Mouse (Mus musculus): ENCODE data around the gene Prss32.

Prss32 gene

GRCm38 (mm10) chr17:23843812-23844273 is at the start of gene Prss32, which contains the start of gene Prss41:
TSS of gene Prss32 (plus strand) at chr17:23843855.
TSS of gene Prss41 (minus strand) at chr17:23844172.
- peak; percentile 62 for DNase-seq

- no peak for DNase-seq
Observed at GRCm38 (mm10) chr17:23795323-23795722, 48.3 kb upstream of the Prss32 start.

- no peak for DNase-seq
Observed at GRCm38 (mm10) chr17:23797316-23797715, 46.3 kb upstream of the Prss32 start.

GRCm38 (mm10) chr17:23801627-23802026 is 42.0 kb upstream of the Prss32 start:
- DNase-seq, result no peak

GRCm38 (mm10) chr17:23802746-23803365 is 40.8 kb upstream of the Prss32 start:
- peak; percentile 98 for DNase-seq

- DNase-seq, result peak; percentile 69
Observed at GRCm38 (mm10) chr17:23803366-23804041, 40.2 kb upstream of the Prss32 start.

- DNase-seq, result no peak
Observed at GRCm38 (mm10) chr17:23804426-23805085, 39.1 kb upstream of the Prss32 start.

- DNase-seq, result peak; percentile 58
Observed at GRCm38 (mm10) chr17:23806867-23807266, 36.8 kb upstream of the Prss32 start.

GRCm38 (mm10) chr17:23807918-23808317 is 35.7 kb upstream of the Prss32 start:
- no peak for DNase-seq

- no peak for DNase-seq
Observed at GRCm38 (mm10) chr17:23815641-23816040, 28.0 kb upstream of the Prss32 start.

GRCm38 (mm10) chr17:23818579-23818978 is 25.1 kb upstream of the Prss32 start:
- DNase-seq, result no peak

- DNase-seq, result no peak
Observed at GRCm38 (mm10) chr17:23819235-23819634, 24.4 kb upstream of the Prss32 start.

- DNase-seq, result no peak
Observed at GRCm38 (mm10) chr17:23820731-23821130, 22.9 kb upstream of the Prss32 start.

- no peak for DNase-seq
Observed at GRCm38 (mm10) chr17:23822094-23822493, 21.6 kb upstream of the Prss32 start.

- DNase-seq, result no peak
Observed at GRCm38 (mm10) chr17:23823018-23823417, 20.6 kb upstream of the Prss32 start.

GRCm38 (mm10) chr17:23823614-23824013 is 20.0 kb upstream of the Prss32 start:
- no peak for DNase-seq

GRCm38 (mm10) chr17:23825591-23825990 is 18.1 kb upstream of the Prss32 start:
- no peak for DNase-seq

- peak; percentile 62 for DNase-seq
Observed at GRCm38 (mm10) chr17:23828271-23829001, 15.2 kb upstream of the Prss32 start.

GRCm38 (mm10) chr17:23829064-23829619 is 14.5 kb upstream of the Prss32 start, which contains the start of gene Elob:
TSS of gene Elob (minus strand) at chr17:23829136.
- peak; percentile 78 for DNase-seq

GRCm38 (mm10) chr17:23831201-23831600 is 12.5 kb upstream of the Prss32 start:
- no peak for DNase-seq

- no peak for DNase-seq
Observed at GRCm38 (mm10) chr17:23836006-23836575, 7.6 kb upstream of the Prss32 start, which contains the start of gene Prss33. TSS of gene Prss33 (minus strand) at chr17:23836056.

- DNase-seq, result peak; percentile 44
Observed at GRCm38 (mm10) chr17:23841145-23841544, 2.5 kb upstream of the Prss32 start.

Measured in cerebellum, adult 11 months (tissue).